In genomic region chr9:48111316-48111890, GRCm38 (mm10) we compare ENCODE assay signal across 11 mouse cellular contexts. TPM values are rescaled to one million over a fixed set of nuclear protein-coding genes. Genes with fewer than 3 reads are reported as not detected.
A peak's percentile ranks its signal among the peaks of the same experiment; 100 is the strongest.
DNase-seq lines count a peak whose midpoint lies in the region; ATAC-seq lines count a peak whose summit lies in the region.
"Had no signal": no experiment of that assay in that cellular context is flagged by ENCODE, and none has a peak within 500 bp of the region (broad histone marks: within the 10 kb centered on the region; RNA-seq: fewer than 3 reads in every experiment).

No protein-coding gene starts in this region.

- no peaks in the 10 kb centered on the region; the same call in 1 of the 2 replicates for H3K27me3 ChIP-seq in kidney, embryonic 15.5 days

- no peak overlapping the region for H3K4me3 ChIP-seq in kidney, embryonic 15.5 days (replicated peaks)
- H3K4me3 ChIP-seq: heart, embryonic 10.5 days; limb, embryonic 10.5 days had no signal

- no peaks in the 10 kb centered on the region for H3K36me3 ChIP-seq in kidney, embryonic 15.5 days
- H3K36me3 ChIP-seq: heart, embryonic 10.5 days; limb, embryonic 10.5 days had no signal

- peak overlapping the region; percentile 64 for H3K27ac ChIP-seq in kidney, embryonic 15.5 days
- H3K27ac ChIP-seq: heart, embryonic 10.5 days; limb, embryonic 10.5 days had no signal

- peak; percentile 92 for ATAC-seq in kidney, embryonic 15.5 days (replicated peaks; ENCODE audit: low FRiP score)
- ATAC-seq: inflammation-experienced regulatory T-cells, adult 6 months had no signal

- no peak overlapping the region for H3K4me2 ChIP-seq in kidney, embryonic 15.5 days

- no peaks in the 10 kb centered on the region for H3K9me3 ChIP-seq in kidney, embryonic 15.5 days (replicated peaks)
- H3K9me3 ChIP-seq: heart, embryonic 10.5 days; limb, embryonic 10.5 days had no signal

- no peak for DNase-seq in kidney, adult 9 months
- peak; percentile 20 to 22 for DNase-seq in adrenal gland, postnatal 36 days
- DNase-seq in cerebellum, postnatal 10 days = peak; percentile 82 to 92
- peak; percentile 10 to 37 for DNase-seq in layer of hippocampus, postnatal 36 days
- no peak for DNase-seq in lung, postnatal 14 days
- no peak for DNase-seq in thymus, adult 18-20 months
- DNase-seq: embryo, embryonic 11 days had no signal

- no peak overlapping the region for H3K9ac ChIP-seq in kidney, embryonic 15.5 days

- WGBS in kidney, embryonic 15.5 days = 31% methylated on average over 8 of the region's 8 CpGs

- peaks cover 17% of the 10 kb centered on the region for H3K4me1 ChIP-seq in kidney, embryonic 15.5 days

RNA-seq across cellular contexts. Expression of gene Nxpe4, which starts 50.4 kb away (rescaled TPM):
- 7.0 TPM in 2 replicates for polyA plus RNA-seq in kidney, embryonic 15.5 days (2015; fragmentation: Nextera tagmentation; extraction: Ambion mirVana)
- total RNA-seq in adrenal gland, postnatal 36 days (2021) = 1 to 10 TPM; 3.2 to 4.4 TPM
- 1 to 10 TPM; 8.1 to 8.4 TPM for total RNA-seq in layer of hippocampus, postnatal 36 days (2021)

Comparison
In these comparisons a context has a peak if more than half of its experiments do, and no peak if none do; other contexts are left out.
1. DNase-seq: peak in adrenal gland, postnatal 36 days (2 of 2), cerebellum, postnatal 10 days (2 of 2) and layer of hippocampus, postnatal 36 days (2 of 2); none in kidney, adult 9 months (single experiment), lung, postnatal 14 days (single experiment) and thymus, adult 18-20 months (0 of 2).